Mouse (Mus musculus) hindbrain, postnatal 0 days (tissue): ENCODE data around the gene Tob2. TPM values are rescaled to one million over a fixed set of nuclear protein-coding genes. Genes with fewer than 3 reads are reported as not detected.

Source experiments
- ATAC-seq: fragments of 200-750 bp; cut with Nextera tagmentation; 2 replicates; pipeline ENCODE4 v1.8.0; 2017; ENCODE audit warnings: mild to moderate bottlenecking, moderate TSS enrichment, moderate library complexity
- DNase-seq: peaks from one replicate; pipeline ENCODE4 v3.0.0-alpha.2; 2015; ENCODE audit warnings: low spot score
- H3K27ac ChIP-seq: fragments of 300-500 bp; sonication (generic); 2 replicates; pipeline ENCODE4 v1.5.1; 2014; ENCODE audit warnings: mild to moderate bottlenecking
- H3K27me3 ChIP-seq: fragments of 300-500 bp; sonication (generic); 2 replicates; pipeline ENCODE4 v1.6.1; 2014; ENCODE audit warnings: low read length, mixed read lengths; ENCODE audit not compliant: insufficient read depth
- H3K36me3 ChIP-seq: fragments of 300-500 bp; sonication (generic); 2 replicates; pipeline ENCODE4 v1.6.1; 2014; ENCODE audit warnings: low read length, mixed read lengths; ENCODE audit not compliant: insufficient read depth
- H3K4me1 ChIP-seq: fragments of 300-500 bp; sonication (generic); 2 replicates; pipeline ENCODE4 v1.6.1; 2014; ENCODE audit warnings: antibody characterized with exemption, low read length, mixed read lengths; ENCODE audit not compliant: insufficient read depth
- H3K4me2 ChIP-seq: fragments of 300-500 bp; sonication (generic); 2 replicates; pipeline ENCODE4 v1.6.1; 2014; ENCODE audit warnings: low read depth, mild to moderate bottlenecking, low read length, moderate library complexity, mixed read lengths
- H3K4me3 ChIP-seq: fragments of 300-500 bp; sonication (generic); 2 replicates; pipeline ENCODE4 v1.5.1; 2014; ENCODE audit warnings: low read length
- H3K9ac ChIP-seq: fragments of 300-500 bp; sonication (generic); replicated peaks from 2 replicates; pipeline ENCODE4 v1.6.1; 2014; ENCODE audit warnings: mild to moderate bottlenecking, low read length, moderate library complexity, mixed read lengths
- H3K9me3 ChIP-seq: fragments of 300-500 bp; sonication (generic); 2 replicates; pipeline ENCODE4 v1.6.1; 2016; ENCODE audit warnings: low read length, mixed read lengths
- CTCF ChIP-seq: IDR thresholded peaks from 2 replicates; pipeline ENCODE4 v1.5.1; 2016; ENCODE audit warnings: antibody characterized with exemption, control low read depth, low read depth
- WGBS: fragments of 180-500 bp; shearing (Covaris S2); extraction: QIAGEN DNeasy Blood & Tissue Kit; methylation state at CpG from one replicate; pipeline ENCODE4 v1.1.7; 2014; 5-methylcytosine and 5-hydroxymethylcytosine counted together
- polyA plus RNA-seq: library from polyadenylated mRNA; unstranded; fragments of >200 nt; fragmentation: Nextera tagmentation; extraction: Ambion mirVana; gene quantifications from 2 replicates; pipeline ENCODE4 v1.2.1, GENCODE M21; 2015
- total RNA-seq: library from RNA; depleted of rRNA; stranded (reverse); fragments of >200 nt; gene quantifications from 2 replicates; pipeline ENCODE4 v1.2.3, GENCODE M21; 2014

The Tob2 gene
- total and polyA plus RNA-seq, 2 experiments from 2014 or later, result 12.9 to 14.0 TPM

- no peaks in the 10 kb centered on the region for H3K4me1 ChIP-seq
- H3K4me2 ChIP-seq, result no peak overlapping the region
- H3K4me3 ChIP-seq, result no peak overlapping the region
- no peak for TF ChIP-seq CTCF
- no peak for ATAC-seq
- DNase-seq, result no peak
- no peak overlapping the region for H3K27ac ChIP-seq
- 76% methylated on average over 5 of the region's 5 CpGs for WGBS
- H3K36me3 ChIP-seq, result peaks cover 30% of the 10 kb centered on the region
- no peaks in the 10 kb centered on the region for H3K27me3 ChIP-seq
- H3K9me3 ChIP-seq, result no peaks in the 10 kb centered on the region
- no peak overlapping the region for H3K9ac ChIP-seq
These were observed 10.7 kb downstream of the Tob2 start for GRCm38 (mm10) chr15:81847861-81848260.

- 86% methylated on average over 4 of the region's 4 CpGs for whole genome bisulfite sequencing
- Histone ChIP-seq H3K27me3 (no peaks in the 10 kb centered on the region), H3K4me1 (no peaks in the 10 kb centered on the region), H3K4me2 (no peak overlapping the region), H3K9ac (no peak overlapping the region), H3K9me3 (no peaks in the 10 kb centered on the region), H3K27ac (no peak overlapping the region), H3K4me3 (no peak overlapping the region), H3K36me3 (peaks cover 30% of the 10 kb centered on the region)
- TF ChIP-seq CTCF, result no peak
- DNase-seq (no peak), ATAC-seq (no peak)
These were observed 11.4 kb downstream of the Tob2 start for GRCm38 (mm10) chr15:81847161-81847560.

- H3K9ac ChIP-seq, result no peak overlapping the region
- H3K27ac ChIP-seq, result no peak overlapping the region
- peaks cover 29% of the 10 kb centered on the region for H3K36me3 ChIP-seq
- TF ChIP-seq CTCF, result no peak
- no peak overlapping the region for H3K4me2 ChIP-seq
- ATAC-seq (no peak), DNase-seq (no peak)
- 83% methylated on average over 9 of the region's 9 CpGs for WGBS
- no peaks in the 10 kb centered on the region for H3K9me3 ChIP-seq
- H3K27me3 ChIP-seq, result no peaks in the 10 kb centered on the region
- no peaks in the 10 kb centered on the region for H3K4me1 ChIP-seq
- no peak overlapping the region for H3K4me3 ChIP-seq
These were observed 11.8 kb downstream of the Tob2 start for GRCm38 (mm10) chr15:81846755-81847154.

GRCm38 (mm10) chr15:81845724-81846123, 12.9 kb downstream of the Tob2 start:
- Histone ChIP-seq H3K27ac (no peak overlapping the region), H3K4me1 (no peaks in the 10 kb centered on the region), H3K4me3 (no peak overlapping the region), H3K27me3 (no peaks in the 10 kb centered on the region), H3K4me2 (no peak overlapping the region), H3K9me3 (no peaks in the 10 kb centered on the region), H3K9ac (no peak overlapping the region), H3K36me3 (peaks cover 19% of the 10 kb centered on the region)
- ATAC-seq, result no peak
- WGBS, result 42% methylated on average over 4 of the region's 4 CpGs
- no peak for DNase-seq
- TF ChIP-seq CTCF, result no peak

- Histone ChIP-seq H3K4me3 (no peak overlapping the region), H3K9me3 (no peaks in the 10 kb centered on the region), H3K27me3 (no peaks in the 10 kb centered on the region), H3K36me3 (peaks cover 13% of the 10 kb centered on the region), H3K27ac (no peak overlapping the region), H3K9ac (no peak overlapping the region), H3K4me1 (no peaks in the 10 kb centered on the region), H3K4me2 (no peak overlapping the region)
- no peak for TF ChIP-seq CTCF
- no peak for DNase-seq
- ATAC-seq, result no peak
- 60% methylated on average over 5 of the region's 5 CpGs for WGBS
These were observed 13.5 kb downstream of the Tob2 start for GRCm38 (mm10) chr15:81845033-81845625.

GRCm38 (mm10) chr15:81842275-81842674, 16.3 kb downstream of the Tob2 start:
- DNase-seq (no peak), ATAC-seq (no peak)
- no peaks in the 10 kb centered on the region for H3K9me3 ChIP-seq
- H3K4me1 ChIP-seq, result 0 out of 2 replicates have a peak, but pooled peaks cover 3% of the 10 kb centered on the region
- H3K4me2 ChIP-seq, result no peak overlapping the region
- no peak overlapping the region for H3K9ac ChIP-seq
- no peak overlapping the region for H3K4me3 ChIP-seq
- H3K36me3 ChIP-seq, result no peaks in the 10 kb centered on the region
- TF ChIP-seq CTCF, result no peak
- no peaks in the 10 kb centered on the region for H3K27me3 ChIP-seq
- H3K27ac ChIP-seq, result no peak overlapping the region
- WGBS, result 86% methylated on average over 7 of the region's 7 CpGs

- H3K36me3 ChIP-seq, result no peaks in the 10 kb centered on the region
- peak; percentile 7; the same call in 1 of the 2 replicates for TF ChIP-seq CTCF
- DNase-seq (no peak), ATAC-seq (no peak)
- H3K27me3 ChIP-seq, result no peaks in the 10 kb centered on the region
- H3K9me3 ChIP-seq, result no peaks in the 10 kb centered on the region
- H3K4me3 ChIP-seq, result no peak overlapping the region
- 78% methylated on average over 7 of the region's 7 CpGs for WGBS
- no peak overlapping the region for H3K27ac ChIP-seq
- H3K4me1 ChIP-seq, result peaks cover 7% of the 10 kb centered on the region
- no peak overlapping the region for H3K4me2 ChIP-seq
- H3K9ac ChIP-seq, result no peak overlapping the region
These were observed 18.3 kb downstream of the Tob2 start for GRCm38 (mm10) chr15:81840306-81840705.
